Mouse (Mus musculus) thymus, postnatal 10 days (tissue): ENCODE results near the gene Dspp.

Experiments
- DNase-seq, 2 experiments: peaks; one replicate each; pipeline ENCODE4 v3.0.0; 2021; ENCODE audit warnings: low spot score in 2 of 2

Gene Dspp

GRCm38 (mm10) chr5:104170412-104170811 lies at the start of gene Dspp:
TSS of gene Dspp (plus strand) at chr5:104170712.
- DNase-seq, result no peak

- no peak for DNase-seq
Measured at GRCm38 (mm10) chr5:104124016-104124658, 46.4 kb upstream of the Dspp start.

- no peak for DNase-seq
Measured at GRCm38 (mm10) chr5:104126561-104127320, 43.8 kb upstream of the Dspp start.

GRCm38 (mm10) chr5:104127351-104127750 lies 43.2 kb upstream of the Dspp start:
- DNase-seq, result no peak

GRCm38 (mm10) chr5:104128281-104129031 lies 42.1 kb upstream of the Dspp start:
- no peak for DNase-seq

GRCm38 (mm10) chr5:104130891-104131290 lies 39.6 kb upstream of the Dspp start:
- DNase-seq, result no peak

GRCm38 (mm10) chr5:104131544-104131943 lies 39.0 kb upstream of the Dspp start:
- DNase-seq, result no peak

GRCm38 (mm10) chr5:104133752-104134151 lies 36.8 kb upstream of the Dspp start:
- no peak for DNase-seq

- no peak for DNase-seq
Measured at GRCm38 (mm10) chr5:104137920-104138541, 32.5 kb upstream of the Dspp start.

GRCm38 (mm10) chr5:104141067-104141466 lies 29.4 kb upstream of the Dspp start:
- DNase-seq, result no peak

- DNase-seq, result no peak
Measured at GRCm38 (mm10) chr5:104144057-104144456, 26.5 kb upstream of the Dspp start.

GRCm38 (mm10) chr5:104149349-104149748 lies 21.2 kb upstream of the Dspp start:
- DNase-seq, result no peak

GRCm38 (mm10) chr5:104150196-104150595 lies 20.3 kb upstream of the Dspp start:
- no peak for DNase-seq

- DNase-seq, result no peak
Measured at GRCm38 (mm10) chr5:104157701-104158100, 12.8 kb upstream of the Dspp start.

- DNase-seq, result no peak
Measured at GRCm38 (mm10) chr5:104158332-104159052, 12.0 kb upstream of the Dspp start.

- DNase-seq, result no peak
Measured at GRCm38 (mm10) chr5:104160581-104160980, 9.9 kb upstream of the Dspp start.

GRCm38 (mm10) chr5:104161390-104161789 lies 9.1 kb upstream of the Dspp start:
- DNase-seq, result no peak

GRCm38 (mm10) chr5:104163536-104163935 lies 7.0 kb upstream of the Dspp start:
- DNase-seq, result no peak

GRCm38 (mm10) chr5:104173094-104173493 lies 2.6 kb downstream of the Dspp start:
- DNase-seq, result no peak

- DNase-seq, result no peak
Measured at GRCm38 (mm10) chr5:104183743-104184142, 13.2 kb downstream of the Dspp start.

GRCm38 (mm10) chr5:104187281-104187680 lies 16.8 kb downstream of the Dspp start:
- no peak for DNase-seq
